Mouse (Mus musculus): Measurements from ENCODE around the gene Sgcb. TPM values are rescaled to one million over a fixed set of nuclear protein-coding genes. Genes with fewer than 3 reads are reported as not detected.

Gene Sgcb
- polyA plus RNA-seq, 1 experiment = 31.6 TPM

DNA sequence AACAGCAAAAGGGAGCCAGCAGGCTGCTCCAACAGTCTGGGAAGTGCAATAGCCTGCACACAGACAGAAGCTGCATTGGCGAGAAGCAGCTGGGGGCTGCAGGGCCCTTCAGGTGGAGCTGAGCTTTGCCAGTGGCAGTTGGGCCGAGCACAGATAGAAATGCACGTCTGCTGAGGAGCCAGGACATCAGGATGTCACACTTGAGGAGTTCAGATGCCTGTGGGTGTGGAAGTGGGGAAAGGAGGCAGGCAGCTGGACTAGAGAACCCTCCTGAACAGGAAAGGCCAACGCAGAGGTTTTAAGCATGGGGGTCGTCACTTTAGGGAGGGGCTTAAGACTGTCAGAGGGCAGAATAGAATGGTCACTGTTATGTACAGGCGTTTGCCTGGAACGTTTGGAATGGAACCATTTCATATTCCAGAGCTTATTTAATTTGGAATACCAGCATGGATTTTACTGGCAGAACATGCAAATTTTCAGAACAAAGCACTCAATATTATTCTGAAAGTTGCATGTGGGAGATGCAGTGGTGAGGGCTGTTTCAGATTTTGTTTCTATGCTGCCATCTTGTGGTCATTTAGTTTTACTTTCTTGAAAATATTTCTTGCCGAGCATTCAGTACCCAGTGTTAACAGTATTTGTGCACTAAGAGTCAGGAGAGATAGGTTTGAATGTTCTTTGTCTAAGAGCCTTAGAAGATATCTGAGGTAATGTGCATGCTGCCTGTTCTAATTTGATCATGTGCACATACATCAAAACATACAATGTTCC is 10.1 kb downstream of the Sgcb start:
- Histone ChIP-seq H3K4me1 (ENCODE audit: control insufficient read depth, insufficient read depth, low read length) (no peaks in the 10 kb centered on the region), H3K27ac (ENCODE audit: insufficient read depth, low read length) (no peak overlapping the region), H3K4me3 (ENCODE audit: insufficient read depth, low read length) (no peak overlapping the region)
- TF ChIP-seq CTCF (IDR thresholded peaks at IDR 0.05; ENCODE audit: borderline replicate concordance, insufficient read depth, low read length) = no peak
- no peak for TF ChIP-seq POLR2A (IDR thresholded peaks at IDR 0.05; ENCODE audit: low read depth, low read length)

- TF ChIP-seq POLR2A (IDR thresholded peaks at IDR 0.05; ENCODE audit: low read depth, low read length) (no peak), CTCF (IDR thresholded peaks at IDR 0.05; ENCODE audit: borderline replicate concordance, insufficient read depth, low read length) (peak; percentile 38; the same call in 1 of the 2 replicates)
- Histone ChIP-seq H3K4me3 (ENCODE audit: insufficient read depth, low read length) (no peak overlapping the region), H3K27ac (ENCODE audit: insufficient read depth, low read length) (no peak overlapping the region), H3K4me1 (ENCODE audit: control insufficient read depth, insufficient read depth, low read length) (no peaks in the 10 kb centered on the region)
Measured at GRCm38 (mm10) chr5:73633141-73633540, 14.4 kb downstream of the Sgcb start.

DNA sequence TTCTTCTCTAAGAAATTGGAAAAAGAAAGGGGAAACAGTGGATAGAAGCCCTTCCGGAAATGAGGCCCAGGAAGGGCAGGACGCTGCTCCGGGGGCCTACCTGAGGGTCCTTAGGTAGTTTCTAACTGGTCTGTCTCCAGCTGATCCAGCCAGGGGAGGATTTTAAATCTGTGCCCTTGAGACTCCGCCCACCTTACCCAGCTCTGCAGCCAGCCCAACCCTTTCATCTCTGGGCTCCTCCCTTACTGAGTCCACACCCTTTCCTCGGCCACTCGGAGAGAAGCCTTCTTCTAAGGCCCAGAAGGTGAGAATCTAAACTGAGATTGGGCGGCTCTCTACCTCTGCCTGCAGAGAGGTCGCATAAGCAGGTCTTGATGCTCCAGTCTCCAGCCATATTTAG is 15.3 kb downstream of the Sgcb start, which contains the start of gene Lrrc66:
Gene Lrrc66, minus strand, starts transcription at position 236 of the 400 bp plus-strand sequence.
- Histone ChIP-seq H3K4me3 (ENCODE audit: insufficient read depth, low read length) (no peak within 1 kb of the TSS), H3K27ac (ENCODE audit: insufficient read depth, low read length) (no peak within 1 kb of the TSS), H3K4me1 (ENCODE audit: control insufficient read depth, insufficient read depth, low read length) (no peaks in the 10 kb centered on the region)
- TF ChIP-seq POLR2A (IDR thresholded peaks at IDR 0.05; ENCODE audit: low read depth, low read length) (no peak), CTCF (IDR thresholded peaks at IDR 0.05; ENCODE audit: borderline replicate concordance, insufficient read depth, low read length) (no peak)

DNA sequence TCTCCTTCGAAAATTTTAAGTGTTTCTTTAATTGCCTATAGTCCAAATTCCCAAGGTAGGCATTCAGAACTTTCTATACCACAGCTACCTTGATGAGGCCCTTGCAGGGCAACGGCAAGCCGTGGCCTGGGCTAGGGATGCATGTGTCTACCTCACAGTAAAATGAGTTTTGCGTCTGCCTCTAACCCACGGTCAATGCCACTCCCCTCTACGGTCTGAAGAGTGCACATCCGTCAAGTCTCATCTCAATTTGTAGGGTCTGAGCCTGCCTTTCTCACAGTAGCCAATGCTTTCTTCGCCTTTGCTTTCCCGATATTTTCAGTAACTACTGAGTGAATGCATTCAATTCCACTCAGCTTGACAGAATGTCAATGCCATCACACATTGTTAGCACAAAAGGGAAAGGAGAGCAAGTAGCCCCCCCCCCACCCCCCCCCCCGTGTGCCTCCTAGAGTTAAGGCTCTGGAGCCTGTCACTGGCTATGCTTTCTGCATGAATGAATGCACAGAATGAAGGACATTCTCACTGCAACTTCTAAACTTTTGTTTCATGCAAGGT is 16.5 kb downstream of the Sgcb start:
- no peak for TF ChIP-seq POLR2A (IDR thresholded peaks at IDR 0.05; ENCODE audit: low read depth, low read length)
- no peak for TF ChIP-seq CTCF (IDR thresholded peaks at IDR 0.05; ENCODE audit: borderline replicate concordance, insufficient read depth, low read length)
- Histone ChIP-seq H3K4me3 (ENCODE audit: insufficient read depth, low read length) (no peak overlapping the region), H3K4me1 (ENCODE audit: control insufficient read depth, insufficient read depth, low read length) (no peaks in the 10 kb centered on the region), H3K27ac (ENCODE audit: insufficient read depth, low read length) (no peak overlapping the region)

DNA sequence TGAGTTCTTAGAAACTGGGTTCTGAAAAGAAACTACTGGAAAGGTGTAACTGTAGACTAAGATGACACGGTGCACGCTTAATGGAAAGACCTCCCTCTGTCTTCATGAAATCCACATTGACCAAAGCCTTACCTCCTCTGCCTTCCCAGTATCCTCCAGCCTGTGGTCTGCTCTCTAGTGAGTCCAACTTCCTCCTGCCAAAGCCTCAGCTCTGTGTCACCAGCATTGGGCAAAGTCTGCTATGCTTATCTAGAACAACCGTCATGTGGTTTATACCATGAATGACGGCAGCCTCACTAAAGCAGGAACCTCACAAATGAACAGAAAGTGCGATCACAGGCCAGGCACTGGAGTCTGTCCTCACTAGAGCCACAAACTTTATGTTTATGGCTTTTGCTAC is 17.4 kb downstream of the Sgcb start:
- Histone ChIP-seq H3K4me3 (ENCODE audit: insufficient read depth, low read length) (no peak overlapping the region), H3K4me1 (ENCODE audit: control insufficient read depth, insufficient read depth, low read length) (no peaks in the 10 kb centered on the region), H3K27ac (ENCODE audit: insufficient read depth, low read length) (no peak overlapping the region)
- TF ChIP-seq CTCF (IDR thresholded peaks at IDR 0.05; ENCODE audit: borderline replicate concordance, insufficient read depth, low read length) (no peak), POLR2A (IDR thresholded peaks at IDR 0.05; ENCODE audit: low read depth, low read length) (no peak)

GRCm38 (mm10) chr5:73627991-73628390 is 19.6 kb downstream of the Sgcb start:
- no peak overlapping the region for H3K27ac ChIP-seq (ENCODE audit: insufficient read depth, low read length)
- H3K4me3 ChIP-seq (ENCODE audit: insufficient read depth, low read length) = no peak overlapping the region
- no peaks in the 10 kb centered on the region for H3K4me1 ChIP-seq (ENCODE audit: control insufficient read depth, insufficient read depth, low read length)
- TF ChIP-seq POLR2A (IDR thresholded peaks at IDR 0.05; ENCODE audit: low read depth, low read length) (no peak), CTCF (IDR thresholded peaks at IDR 0.05; ENCODE audit: borderline replicate concordance, insufficient read depth, low read length) (no peak)

DNA sequence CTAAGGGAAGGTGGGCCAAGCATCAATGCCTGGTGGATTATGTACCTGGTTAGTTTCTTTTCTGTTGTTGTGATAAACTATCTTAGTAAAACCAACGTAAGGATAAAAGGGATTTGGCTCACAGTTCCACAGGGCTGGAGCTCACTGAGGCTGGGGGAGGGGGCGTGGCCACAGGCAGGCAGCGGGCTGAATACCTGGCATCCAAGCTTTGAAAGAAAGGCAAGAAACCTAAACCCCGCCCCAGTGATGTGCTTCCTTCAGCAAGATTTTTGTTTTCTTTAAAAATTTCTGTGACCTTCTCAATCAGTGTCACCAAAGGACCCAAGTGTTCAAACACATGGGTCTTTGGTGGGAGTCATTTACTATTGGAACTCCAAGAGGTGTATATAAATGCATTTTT is 20.0 kb downstream of the Sgcb start:
- no peak overlapping the region for H3K27ac ChIP-seq (ENCODE audit: insufficient read depth, low read length)
- H3K4me3 ChIP-seq (ENCODE audit: insufficient read depth, low read length) = no peak overlapping the region
- no peaks in the 10 kb centered on the region for H3K4me1 ChIP-seq (ENCODE audit: control insufficient read depth, insufficient read depth, low read length)
- TF ChIP-seq CTCF (IDR thresholded peaks at IDR 0.05; ENCODE audit: borderline replicate concordance, insufficient read depth, low read length) = no peak
- TF ChIP-seq POLR2A (IDR thresholded peaks at IDR 0.05; ENCODE audit: low read depth, low read length) = no peak

GRCm38 (mm10) chr5:73626842-73627241 is 20.7 kb downstream of the Sgcb start:
- no peak for TF ChIP-seq CTCF (IDR thresholded peaks at IDR 0.05; ENCODE audit: borderline replicate concordance, insufficient read depth, low read length)
- no peak for TF ChIP-seq POLR2A (IDR thresholded peaks at IDR 0.05; ENCODE audit: low read depth, low read length)

GRCm38 (mm10) chr5:73625505-73625904 is 22.1 kb downstream of the Sgcb start:
- no peak overlapping the region for H3K27ac ChIP-seq (ENCODE audit: insufficient read depth, low read length)
- no peaks in the 10 kb centered on the region for H3K4me1 ChIP-seq (ENCODE audit: control insufficient read depth, insufficient read depth, low read length)
- H3K4me3 ChIP-seq (ENCODE audit: insufficient read depth, low read length) = no peak overlapping the region
- no peak for TF ChIP-seq CTCF (IDR thresholded peaks at IDR 0.05; ENCODE audit: borderline replicate concordance, insufficient read depth, low read length)

More at GRCm38 (mm10) chr5:73626842-73627241, 20.7 kb downstream of the Sgcb start:
- no peak overlapping the region for H3K4me3 ChIP-seq (ENCODE audit: insufficient read depth, low read length)
- H3K27ac ChIP-seq (ENCODE audit: insufficient read depth, low read length) = no peak overlapping the region
- no peaks in the 10 kb centered on the region for H3K4me1 ChIP-seq (ENCODE audit: control insufficient read depth, insufficient read depth, low read length)

DNA sequence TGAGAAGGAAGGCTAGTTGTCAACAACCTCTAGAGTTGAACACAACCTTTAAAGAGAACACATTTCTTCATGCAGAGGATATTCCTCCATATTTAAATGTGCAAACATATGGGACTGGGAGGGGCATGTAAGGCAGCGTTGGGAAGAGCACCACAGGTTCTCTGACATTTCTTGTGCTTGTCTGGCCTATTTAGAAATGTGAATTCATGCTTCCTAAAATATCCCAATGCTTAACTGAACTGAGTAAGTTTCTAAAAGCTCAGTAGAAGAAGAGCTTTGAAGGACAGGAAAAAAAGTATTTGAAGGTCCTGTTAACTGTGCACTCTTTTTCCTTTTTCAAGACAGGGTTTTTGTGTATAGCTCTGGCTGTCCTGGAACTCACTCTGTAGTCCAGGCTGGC is 28.6 kb downstream of the Sgcb start:
- Histone ChIP-seq H3K4me1 (ENCODE audit: control insufficient read depth, insufficient read depth, low read length) (no peaks in the 10 kb centered on the region), H3K27ac (ENCODE audit: insufficient read depth, low read length) (no peak overlapping the region), H3K4me3 (ENCODE audit: insufficient read depth, low read length) (no peak overlapping the region)
- TF ChIP-seq CTCF (IDR thresholded peaks at IDR 0.05; ENCODE audit: borderline replicate concordance, insufficient read depth, low read length) = no peak
- TF ChIP-seq POLR2A (IDR thresholded peaks at IDR 0.05; ENCODE audit: low read depth, low read length) = no peak

Data from embryonic fibroblast, embryonic 13.5 days (primary cell).